Mouse (Mus musculus) limb, embryonic 12.5 days (tissue): ENCODE data around the gene Rdm1. TPM values are rescaled to one million over a fixed set of nuclear protein-coding genes. Genes with fewer than 3 reads are reported as not detected.

Experiments used
- ATAC-seq: fragments of 200-750 bp; cut with Nextera tagmentation; 2 replicates; pipeline ENCODE4 v1.8.0; 2017; ENCODE audit warnings: low read depth, moderate TSS enrichment; ENCODE audit not compliant: insufficient number of reproducible peaks, insufficient read depth, low FRiP score, low TSS enrichment
- H3K27ac ChIP-seq: fragments of 300-500 bp; sonication (generic); 2 replicates; pipeline ENCODE4 v1.5.1; 2016; ENCODE audit warnings: mild to moderate bottlenecking, moderate library complexity
- H3K27me3 ChIP-seq: fragments of 300-500 bp; sonication (generic); 2 replicates; pipeline ENCODE4 v1.6.1; 2016; ENCODE audit warnings: mild to moderate bottlenecking, moderate library complexity
- H3K36me3 ChIP-seq: fragments of 300-500 bp; sonication (generic); 2 replicates; pipeline ENCODE4 v1.6.1; 2016; ENCODE audit warnings: mild to moderate bottlenecking, moderate library complexity
- H3K4me1 ChIP-seq: fragments of 300-500 bp; sonication (generic); replicated peaks from 2 replicates; pipeline ENCODE4 v1.6.1; 2016
- H3K4me2 ChIP-seq: fragments of 300-500 bp; sonication (generic); 2 replicates; pipeline ENCODE4 v1.6.1; 2016; ENCODE audit warnings: mild to moderate bottlenecking, moderate library complexity
- H3K4me3 ChIP-seq: fragments of 300-500 bp; sonication (generic); replicated peaks from 2 replicates; pipeline ENCODE4 v1.5.1; 2016; ENCODE audit warnings: mild to moderate bottlenecking
- H3K9ac ChIP-seq: fragments of 300-500 bp; sonication (generic); replicated peaks from 2 replicates; pipeline ENCODE4 v1.6.1; 2016; ENCODE audit warnings: mild to moderate bottlenecking, moderate library complexity
- H3K9me3 ChIP-seq: fragments of 300-500 bp; sonication (generic); 2 replicates; pipeline ENCODE4 v1.6.1; 2016; ENCODE audit warnings: mild to moderate bottlenecking, moderate library complexity
- WGBS: fragments of 180-500 bp; shearing (Covaris S2); methylation state at CpG from one replicate; pipeline ENCODE4 v1.1.7; 2016; 5-methylcytosine and 5-hydroxymethylcytosine counted together
- polyA plus RNA-seq: library from polyadenylated mRNA; unstranded; fragments of >200 nt; fragmentation: Nextera tagmentation; extraction: Ambion mirVana; gene quantifications from 2 replicates; pipeline ENCODE4 v1.2.1, GENCODE M21; 2016

Rdm1 gene
- polyA plus RNA-seq, 1 experiment from 2014 or later, result 37.8 TPM

DNA sequence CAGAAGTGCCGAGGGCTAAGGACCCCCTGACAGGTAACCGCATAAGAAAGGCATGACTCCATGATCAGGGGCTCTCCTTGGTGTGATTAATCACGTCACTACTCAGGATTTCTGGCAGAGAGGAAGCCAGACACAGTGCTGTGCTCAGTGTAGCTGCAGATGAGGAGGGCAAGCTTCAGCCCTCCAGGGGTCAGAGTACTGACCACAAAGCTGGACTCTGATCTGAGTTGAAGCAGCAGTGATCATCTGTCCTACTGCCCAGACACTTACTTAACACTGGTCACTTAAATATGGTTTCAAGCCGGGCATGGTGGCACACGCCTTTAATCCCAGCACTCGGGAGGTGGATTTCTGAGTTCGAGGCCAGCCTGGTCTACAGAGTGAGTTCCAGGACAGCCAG is 34.2 kb downstream of the Rdm1 start:
- H3K27me3 ChIP-seq, result no peaks in the 10 kb centered on the region
- no peaks in the 10 kb centered on the region for H3K9me3 ChIP-seq
- WGBS, result 68% methylated on average over 7 of the region's 7 CpGs
- H3K9ac ChIP-seq, result no peak overlapping the region
- H3K36me3 ChIP-seq, result no peaks in the 10 kb centered on the region
- H3K27ac ChIP-seq, result no peak overlapping the region
- H3K4me2 ChIP-seq, result no peak overlapping the region
- no peak overlapping the region for H3K4me3 ChIP-seq
- H3K4me1 ChIP-seq, result peaks cover 10% of the 10 kb centered on the region; the same call in 1 of the 2 replicates
- no peak for ATAC-seq

DNA sequence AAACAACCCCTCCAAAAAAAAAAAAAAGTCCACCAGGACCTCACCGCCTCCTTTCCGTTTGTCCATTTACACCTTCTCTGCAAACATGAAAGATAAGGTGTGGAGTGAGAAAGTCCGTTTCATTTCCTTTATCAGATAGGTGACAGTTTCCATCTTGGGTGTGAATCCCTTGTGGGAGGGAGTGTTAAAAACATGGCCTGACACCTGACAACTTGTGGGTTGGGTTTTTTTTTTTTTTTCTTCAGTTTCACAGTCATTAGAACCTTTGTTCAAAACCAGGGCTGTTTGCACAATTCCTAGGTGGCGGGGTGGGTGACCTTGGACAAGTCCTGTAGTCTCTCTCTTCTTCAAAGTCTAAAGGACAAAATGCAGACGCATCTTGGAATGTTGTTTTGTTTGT is 34.8 kb downstream of the Rdm1 start:
- no peaks in the 10 kb centered on the region for H3K36me3 ChIP-seq
- no peak overlapping the region for H3K4me2 ChIP-seq
- H3K27me3 ChIP-seq, result peaks cover 6% of the 10 kb centered on the region
- no peak overlapping the region for H3K4me3 ChIP-seq
- 29% methylated on average over 5 of the region's 5 CpGs for WGBS
- H3K4me1 ChIP-seq, result peaks cover 10% of the 10 kb centered on the region; the same call in 1 of the 2 replicates
- ATAC-seq, result no peak
- no peaks in the 10 kb centered on the region for H3K9me3 ChIP-seq
- H3K27ac ChIP-seq, result no peak overlapping the region
- no peak overlapping the region for H3K9ac ChIP-seq

DNA sequence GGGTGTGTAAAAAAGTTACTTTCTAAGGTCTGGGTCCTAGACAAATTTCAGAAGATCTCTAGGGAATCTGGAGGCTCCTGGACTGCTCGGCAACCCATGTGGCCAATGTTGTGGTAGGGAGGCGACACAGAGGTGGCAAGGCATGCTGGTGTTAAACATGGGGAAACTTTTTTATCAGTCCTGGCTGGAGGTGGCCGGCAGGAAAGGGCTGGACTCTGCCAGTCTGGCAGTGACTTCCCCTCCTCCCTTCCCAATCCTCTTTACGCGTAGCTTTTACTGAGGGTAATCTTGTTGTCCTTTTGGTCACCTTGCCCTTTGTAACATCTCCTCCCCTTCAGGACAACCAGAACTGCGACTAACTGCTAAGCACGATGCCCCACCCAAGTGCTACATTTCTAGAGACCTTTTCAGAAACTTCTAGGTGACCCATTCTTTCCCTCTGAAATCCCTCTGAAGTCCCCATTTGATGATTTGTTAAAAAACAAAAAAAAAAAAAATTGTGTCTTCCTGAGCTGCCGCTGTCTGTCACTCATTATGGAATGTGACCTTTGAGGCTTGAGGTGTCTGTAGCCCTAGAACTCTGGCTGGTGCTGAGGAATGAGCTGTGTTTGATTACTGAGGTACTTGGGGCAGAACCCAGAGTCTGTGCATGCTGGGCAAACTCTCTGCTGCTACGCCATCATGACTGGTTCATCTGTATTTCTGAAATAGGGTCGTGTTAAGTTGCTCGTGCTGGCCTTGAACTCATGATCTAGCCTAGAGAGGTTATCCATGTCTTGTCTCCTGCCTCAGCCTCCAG is 36.4 kb downstream of the Rdm1 start:
- Histone ChIP-seq H3K4me1 (peaks cover 10% of the 10 kb centered on the region; the same call in 1 of the 2 replicates), H3K36me3 (no peaks in the 10 kb centered on the region), H3K9me3 (no peaks in the 10 kb centered on the region), H3K4me3 (no peak overlapping the region), H3K4me2 (no peak overlapping the region), H3K27ac (no peak overlapping the region), H3K9ac (no peak overlapping the region), H3K27me3 (peaks cover 12% of the 10 kb centered on the region)
- 38% methylated on average over 11 of the region's 11 CpGs for WGBS
- no peak for ATAC-seq

DNA sequence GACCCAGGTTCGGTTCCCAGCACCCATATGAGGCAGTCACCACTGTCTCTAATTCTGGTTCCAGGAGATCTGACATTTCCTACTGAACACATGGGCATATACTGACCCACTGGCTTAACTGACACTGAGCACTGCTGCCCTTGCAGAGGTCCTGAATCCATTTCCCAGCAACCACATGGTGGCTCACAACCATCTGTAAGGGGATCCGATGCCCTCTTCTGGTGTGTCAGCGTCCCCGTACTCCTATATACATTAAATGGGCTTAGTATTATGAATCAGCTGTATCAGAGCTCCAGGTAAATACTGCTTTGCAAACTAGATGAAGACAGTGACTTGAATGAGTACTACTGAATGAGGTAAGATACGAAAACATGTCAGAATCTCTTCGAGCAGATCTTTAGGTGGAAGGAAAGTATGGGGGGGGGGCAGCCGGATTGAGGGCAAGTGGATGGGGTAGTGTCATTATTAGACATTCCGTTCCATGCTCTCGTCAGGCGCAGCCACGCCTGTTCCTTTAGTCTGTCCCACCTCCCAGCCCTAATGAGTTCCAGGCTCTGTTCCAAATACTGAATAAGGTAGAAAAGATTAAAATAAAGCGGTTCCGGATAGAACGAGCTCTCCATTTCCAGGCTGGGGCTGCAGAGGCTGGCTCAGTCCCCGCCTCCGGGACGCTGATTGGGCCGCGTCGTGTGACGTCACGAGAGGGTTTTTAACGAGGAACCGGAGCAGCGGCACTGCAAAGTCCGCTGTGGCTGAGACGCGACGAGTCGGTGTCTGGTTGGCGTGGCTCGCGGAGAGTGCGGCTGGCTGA is 38.0 kb downstream of the Rdm1 start, which contains the start of gene Arl4d:
TSS of gene Arl4d (plus strand) at position 717 of the 811 bp plus-strand sequence.
- Histone ChIP-seq H3K4me1 (peaks cover 12% of the 10 kb centered on the region; the same call in 1 of the 2 replicates), H3K9me3 (no peaks in the 10 kb centered on the region), H3K4me2 (peak within 1 kb of the TSS; percentile 91), H3K9ac (peak within 1 kb of the TSS; percentile 66), H3K36me3 (no peaks in the 10 kb centered on the region), H3K27me3 (peaks cover 12% of the 10 kb centered on the region), H3K4me3 (peak within 1 kb of the TSS; percentile 58), H3K27ac (peak within 1 kb of the TSS; percentile 64)
- WGBS, result 9% methylated on average over 34 of the region's 34 CpGs
- peak; percentile 87 for ATAC-seq

DNA sequence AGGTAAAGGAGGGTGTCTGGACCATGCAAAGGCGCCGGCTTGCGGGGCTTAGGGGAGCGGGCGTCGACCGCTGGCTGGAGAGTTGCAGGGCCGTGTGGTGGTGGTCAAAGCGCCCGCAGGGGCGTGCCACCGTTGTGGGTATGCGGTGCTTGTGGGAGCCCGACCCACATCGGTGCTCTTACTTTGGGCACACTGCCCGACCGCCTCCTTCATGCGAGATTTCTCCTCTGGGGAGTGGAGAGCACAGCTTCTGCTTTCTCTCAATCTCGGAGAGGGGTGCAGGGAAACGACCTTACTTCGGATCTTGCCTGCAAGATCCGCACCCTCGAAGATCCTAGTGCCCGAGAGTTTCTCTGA is 38.6 kb downstream of the Rdm1 start:
- WGBS, result under 1% methylated on average over 24 of the region's 24 CpGs
- Histone ChIP-seq H3K9ac (peak overlapping the region; percentile 66), H3K36me3 (no peaks in the 10 kb centered on the region), H3K4me2 (peak overlapping the region; percentile 91), H3K27me3 (peaks cover 12% of the 10 kb centered on the region), H3K27ac (peak overlapping the region; percentile 64; the same call in 1 of the 2 replicates), H3K4me1 (peaks cover 12% of the 10 kb centered on the region; the same call in 1 of the 2 replicates), H3K4me3 (peak overlapping the region; percentile 58), H3K9me3 (no peaks in the 10 kb centered on the region)
- ATAC-seq, result no peak; the same call in 1 of the 2 replicates

DNA sequence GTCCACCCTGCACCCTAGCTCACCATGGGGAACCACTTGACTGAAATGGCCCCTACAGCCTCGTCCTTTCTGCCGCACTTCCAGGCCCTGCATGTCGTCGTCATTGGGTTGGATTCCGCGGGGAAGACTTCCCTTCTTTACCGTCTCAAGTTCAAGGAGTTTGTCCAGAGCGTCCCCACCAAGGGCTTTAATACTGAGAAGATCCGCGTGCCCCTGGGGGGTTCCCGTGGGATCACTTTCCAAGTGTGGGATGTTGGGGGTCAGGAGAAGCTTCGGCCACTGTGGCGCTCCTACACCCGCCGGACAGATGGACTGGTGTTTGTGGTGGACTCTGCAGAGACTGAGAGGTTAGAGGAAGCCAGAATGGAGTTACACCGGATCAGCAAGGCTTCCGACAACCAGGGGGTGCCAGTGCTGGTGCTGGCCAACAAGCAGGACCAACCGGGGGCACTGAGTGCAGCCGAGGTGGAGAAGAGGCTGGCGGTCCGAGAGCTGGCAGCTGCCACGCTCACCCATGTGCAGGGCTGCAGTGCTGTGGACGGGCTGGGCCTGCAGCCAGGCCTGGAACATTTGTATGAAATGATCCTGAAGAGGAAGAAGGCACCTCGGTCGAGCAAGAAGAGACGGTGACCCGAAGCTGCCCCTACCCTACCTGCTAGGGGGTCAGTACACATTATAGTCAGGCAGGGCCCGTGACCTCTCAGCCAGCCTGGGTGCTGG is 39.8 kb downstream of the Rdm1 start:
- 69% methylated on average over 28 of the region's 28 CpGs for WGBS
- Histone ChIP-seq H3K9ac (no peak overlapping the region), H3K36me3 (no peaks in the 10 kb centered on the region), H3K27me3 (peaks cover 12% of the 10 kb centered on the region), H3K4me3 (no peak overlapping the region), H3K27ac (no peak overlapping the region), H3K9me3 (no peaks in the 10 kb centered on the region), H3K4me1 (peaks cover 12% of the 10 kb centered on the region; the same call in 1 of the 2 replicates), H3K4me2 (no peak overlapping the region)
- no peak for ATAC-seq

DNA sequence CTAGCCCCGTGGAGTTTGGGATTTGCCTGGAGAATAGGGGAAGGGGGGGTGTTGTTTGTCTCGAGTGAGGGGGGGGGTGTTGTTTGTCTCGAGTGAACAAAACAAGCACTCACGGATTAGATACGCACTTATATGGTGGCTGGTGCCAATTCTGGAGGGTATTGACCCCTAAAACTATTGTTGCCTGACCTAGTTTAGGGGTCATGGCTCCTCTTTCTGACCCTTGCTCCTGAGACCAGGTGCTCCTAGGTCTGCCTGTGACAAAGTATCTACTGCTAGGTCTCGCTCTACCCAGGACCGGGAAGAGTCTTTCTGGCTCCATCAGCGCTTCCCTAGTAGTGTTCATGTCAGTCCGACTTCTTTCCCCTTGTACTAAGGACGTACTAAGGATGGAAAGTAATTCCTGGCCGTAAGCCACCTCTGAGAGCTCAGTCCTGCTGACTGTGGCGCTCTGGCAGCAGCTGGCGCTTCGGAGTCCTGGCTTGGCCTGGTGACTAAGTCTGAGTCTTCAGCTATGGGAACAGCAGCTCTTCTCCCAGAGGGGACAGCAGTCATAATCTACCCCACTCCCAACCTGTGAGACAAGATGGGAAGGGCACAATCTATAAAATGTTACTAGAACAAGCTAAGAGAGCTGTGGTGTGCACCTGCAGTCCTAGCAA is 41.0 kb downstream of the Rdm1 start:
- Histone ChIP-seq H3K4me1 (peaks cover 14% of the 10 kb centered on the region; the same call in 1 of the 2 replicates), H3K4me2 (no peak overlapping the region), H3K9ac (no peak overlapping the region), H3K27ac (no peak overlapping the region), H3K36me3 (no peaks in the 10 kb centered on the region), H3K9me3 (no peaks in the 10 kb centered on the region), H3K27me3 (peaks cover 12% of the 10 kb centered on the region), H3K4me3 (no peak overlapping the region)
- 76% methylated on average over 14 of the region's 14 CpGs for WGBS
- no peak for ATAC-seq

DNA sequence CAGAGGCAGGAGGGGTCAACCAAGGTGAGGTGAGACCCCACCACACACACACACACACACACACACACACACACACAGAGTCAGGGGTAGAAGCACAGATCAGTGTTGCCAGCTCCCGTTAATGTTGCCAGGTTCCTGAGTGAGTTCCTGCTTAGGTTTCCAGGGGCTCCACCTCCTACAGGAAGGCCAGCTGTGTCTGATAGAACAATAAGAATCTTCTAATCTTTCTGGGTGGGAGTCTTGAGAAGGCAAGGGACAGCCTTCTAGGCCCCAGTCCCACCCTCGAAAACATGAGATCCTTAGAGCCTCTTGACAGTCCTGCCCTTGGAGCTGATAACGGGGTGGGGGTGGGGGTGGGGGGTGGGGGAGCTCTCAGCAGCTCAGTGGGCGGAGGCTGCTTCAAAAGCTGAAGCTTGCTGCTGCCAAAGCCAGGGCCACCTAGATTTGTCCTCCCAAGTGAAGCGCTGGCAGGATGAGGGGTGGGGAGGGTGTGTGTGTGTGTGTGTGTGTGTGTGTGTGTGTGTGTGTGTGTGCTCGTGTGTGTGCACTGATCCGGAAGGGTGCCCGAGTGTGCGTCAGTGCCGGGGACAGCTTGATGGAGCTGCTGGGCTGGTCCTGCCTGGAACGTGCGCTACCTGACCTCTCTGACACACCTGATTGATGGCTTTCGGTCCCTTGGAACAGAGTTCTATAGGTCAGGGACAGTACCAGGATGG is 41.7 kb downstream of the Rdm1 start:
- no peak overlapping the region for H3K27ac ChIP-seq
- WGBS, result 31% methylated on average over 13 of the region's 13 CpGs
- H3K9ac ChIP-seq, result no peak overlapping the region
- peaks cover 12% of the 10 kb centered on the region for H3K27me3 ChIP-seq
- ATAC-seq, result no peak
- H3K4me1 ChIP-seq, result peaks cover 16% of the 10 kb centered on the region; the same call in 1 of the 2 replicates
- no peak overlapping the region for H3K4me2 ChIP-seq
- H3K36me3 ChIP-seq, result no peaks in the 10 kb centered on the region
- H3K9me3 ChIP-seq, result no peaks in the 10 kb centered on the region
- H3K4me3 ChIP-seq, result no peak overlapping the region

DNA sequence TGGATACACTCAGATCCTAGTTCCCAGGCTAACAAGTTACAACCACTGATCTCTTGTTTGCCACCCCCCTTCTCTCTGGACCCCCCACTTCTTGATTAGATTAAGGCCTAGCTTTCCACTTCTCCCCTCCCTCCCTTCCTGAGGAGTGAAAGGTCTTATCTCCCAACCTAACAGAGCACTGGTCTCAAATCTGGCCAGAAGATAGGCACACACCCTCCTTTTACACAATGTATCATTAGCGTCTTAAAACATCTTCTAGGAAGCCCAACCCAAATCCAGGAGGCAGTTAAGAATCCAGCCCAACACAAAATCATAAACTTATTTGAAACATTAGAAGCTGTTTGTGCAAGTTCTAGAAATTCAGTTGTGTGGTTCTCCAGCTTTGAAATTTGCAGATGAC is 43.3 kb downstream of the Rdm1 start:
- 79% methylated on average over 1 of the region's 1 CpGs for WGBS
- no peak overlapping the region for H3K27ac ChIP-seq
- H3K4me3 ChIP-seq, result no peak overlapping the region
- ATAC-seq, result no peak
- H3K9me3 ChIP-seq, result no peaks in the 10 kb centered on the region
- H3K36me3 ChIP-seq, result no peaks in the 10 kb centered on the region
- H3K9ac ChIP-seq, result no peak overlapping the region
- peaks cover 11% of the 10 kb centered on the region; the same call in 1 of the 2 replicates for H3K4me1 ChIP-seq
- H3K4me2 ChIP-seq, result no peak overlapping the region
- peaks cover 12% of the 10 kb centered on the region for H3K27me3 ChIP-seq

DNA sequence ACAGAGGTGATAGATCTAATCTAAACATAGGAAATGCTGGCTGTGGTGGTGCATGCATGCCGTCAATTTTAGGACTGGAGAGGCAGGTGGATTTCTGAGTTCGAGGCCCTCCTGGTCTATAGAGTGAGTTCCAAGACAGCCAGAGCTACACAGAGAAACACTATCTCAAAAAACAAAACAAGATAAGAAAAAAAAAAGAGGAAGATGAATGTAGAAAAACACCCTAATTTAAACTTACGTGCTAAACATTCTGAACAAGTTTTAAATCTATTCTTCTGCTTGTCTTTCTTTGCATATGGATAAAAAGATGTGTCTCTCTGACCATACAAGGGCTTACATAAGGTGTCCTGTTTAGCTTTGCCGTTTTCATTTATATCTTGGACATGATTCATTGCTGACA is 44.3 kb downstream of the Rdm1 start:
- Histone ChIP-seq H3K9me3 (no peaks in the 10 kb centered on the region), H3K27me3 (peaks cover 12% of the 10 kb centered on the region), H3K4me2 (no peak overlapping the region), H3K4me1 (0 out of 2 replicates have a peak, but pooled peaks cover 7% of the 10 kb centered on the region), H3K36me3 (no peaks in the 10 kb centered on the region), H3K4me3 (no peak overlapping the region), H3K9ac (no peak overlapping the region), H3K27ac (no peak overlapping the region)
- no peak for ATAC-seq
- WGBS, result 84% methylated on average over 4 of the region's 4 CpGs
